In genomic region chr2:34965293-34965692, GRCm38 (mm10) we compare ENCODE assay signal across 8 mouse cellular contexts. TPM values are rescaled to one million over a fixed set of nuclear protein-coding genes. Genes with fewer than 3 reads are reported as not detected.
DNase-seq lines count a peak whose midpoint lies in the region; ATAC-seq lines count a peak whose summit lies in the region.

No protein-coding gene starts in this region.

- no peak overlapping the region for H3K4me3 ChIP-seq in hindbrain, embryonic 10.5 days
- no peak overlapping the region for H3K4me3 ChIP-seq in hindbrain, embryonic 16.5 days (ENCODE audit: low read length)
- H3K4me3 ChIP-seq in forebrain, embryonic 13.5 days = no peak overlapping the region

- H3K36me3 ChIP-seq in hindbrain, embryonic 10.5 days = no peaks in the 10 kb centered on the region
- H3K36me3 ChIP-seq in hindbrain, embryonic 16.5 days (ENCODE audit: control insufficient read depth, insufficient read depth, low read length) = no peaks in the 10 kb centered on the region
- H3K36me3 ChIP-seq in forebrain, embryonic 13.5 days (ENCODE audit: poor library complexity, severe bottlenecking) = no peaks in the 10 kb centered on the region

- H3K27me3 ChIP-seq in hindbrain, embryonic 10.5 days (ENCODE audit: insufficient read depth, poor library complexity, severe bottlenecking) = peaks cover 12% of the 10 kb centered on the region
- H3K27me3 ChIP-seq in hindbrain, embryonic 16.5 days (replicated peaks; ENCODE audit: control insufficient read depth, insufficient read depth, low read length) = no peaks in the 10 kb centered on the region
- peaks cover 8% of the 10 kb centered on the region; the same call in 1 of the 2 replicates for H3K27me3 ChIP-seq in forebrain, embryonic 13.5 days

- peaks cover 23% of the 10 kb centered on the region for H3K4me1 ChIP-seq in hindbrain, embryonic 10.5 days (replicated peaks)
- peaks cover 4% of the 10 kb centered on the region; the same call in 1 of the 2 replicates for H3K4me1 ChIP-seq in hindbrain, embryonic 16.5 days (ENCODE audit: control insufficient read depth, insufficient read depth, low read depth, low read length)
- 0 out of 2 replicates have a peak, but pooled peaks cover 10% of the 10 kb centered on the region for H3K4me1 ChIP-seq in forebrain, embryonic 13.5 days

- WGBS in hindbrain, embryonic 10.5 days = 44% methylated on average over 9 of the region's 9 CpGs
- 54% methylated on average over 9 of the region's 9 CpGs for WGBS in hindbrain, embryonic 16.5 days
- WGBS in forebrain, embryonic 13.5 days = 37% methylated on average over 9 of the region's 9 CpGs

- peak; percentile 35 for DNase-seq in hindbrain, embryonic 10.5 days (ENCODE audit: low spot score)
- peak; percentile 43 for DNase-seq in kidney, postnatal 14 days
- DNase-seq in MN1 (ENCODE audit: low spot score) = no peak
- DNase-seq in layer of hippocampus, postnatal 14 days (ENCODE audit: low spot score in 2 of 2) = no peak

- no peaks in the 10 kb centered on the region for H3K9me3 ChIP-seq in hindbrain, embryonic 10.5 days
- H3K9me3 ChIP-seq in hindbrain, embryonic 16.5 days (ENCODE audit: control insufficient read depth, low read length) = no peaks in the 10 kb centered on the region
- no peaks in the 10 kb centered on the region for H3K9me3 ChIP-seq in forebrain, embryonic 13.5 days (replicated peaks)

- no peak overlapping the region for H3K4me2 ChIP-seq in hindbrain, embryonic 16.5 days (ENCODE audit: low read length)
- H3K4me2 ChIP-seq in forebrain, embryonic 13.5 days = no peak overlapping the region

- H3K27ac ChIP-seq in hindbrain, embryonic 10.5 days = no peak overlapping the region; the same call in 1 of the 2 replicates
- H3K27ac ChIP-seq in hindbrain, embryonic 16.5 days (ENCODE audit: low read depth, low read length) = no peak overlapping the region
- no peak overlapping the region for H3K27ac ChIP-seq in forebrain, embryonic 13.5 days

- no peak for ATAC-seq in hindbrain, embryonic 16.5 days
- peak; percentile 56 for ATAC-seq in common myeloid progenitor, adult 5-6 weeks (replicated peaks; ENCODE audit: low read depth, poor library complexity, severe bottlenecking)
- ATAC-seq in megakaryocyte-erythroid progenitor cell, adult 5-6 weeks (replicated peaks; ENCODE audit: low FRiP score, low TSS enrichment, poor library complexity, severe bottlenecking) = peak; percentile 72
- ATAC-seq in forebrain, embryonic 13.5 days = no peak

- no peak overlapping the region for H3K9ac ChIP-seq in hindbrain, embryonic 16.5 days (ENCODE audit: low read depth, low read length)
- no peak overlapping the region for H3K9ac ChIP-seq in forebrain, embryonic 13.5 days

RNA-seq across cellular contexts. Expression of gene Traf1, which starts 3.7 kb away (rescaled TPM):
- 0.27 and 0.67 TPM in 2 replicates for polyA plus RNA-seq in hindbrain, embryonic 10.5 days (2016; fragmentation: Nextera tagmentation; extraction: Ambion mirVana)
- polyA plus RNA-seq in hindbrain, embryonic 16.5 days (2015; fragmentation: Nextera tagmentation; extraction: Ambion mirVana) = 2.5 and 4.0 TPM in 2 replicates
- 0.69 and 1.3 TPM in 2 replicates for total RNA-seq in common myeloid progenitor, adult 5-6 weeks (2017)
- 0.94 and 14.2 TPM in 2 replicates for total RNA-seq in megakaryocyte-erythroid progenitor cell, adult 5-6 weeks (2014; fragmentation: Nextera tagmentation)
- total RNA-seq in megakaryocyte-erythroid progenitor cell, adult 5-6 weeks (2017) = 0.38 and 5.5 TPM in 2 replicates
- polyA plus RNA-seq in forebrain, embryonic 13.5 days (2015; fragmentation: Nextera tagmentation; extraction: Ambion mirVana) = 0.13 and 0.34 TPM in 2 replicates
- total RNA-seq in layer of hippocampus, postnatal 14 days (2021) = 1 to 10 TPM; 1.1 to 3.0 TPM

RNA-seq across cellular contexts. Expression of gene Phf19, which starts 51.5 kb away (rescaled TPM):
- 1.9 and 2.1 TPM in 2 replicates for polyA plus RNA-seq in hindbrain, embryonic 10.5 days (2016; fragmentation: Nextera tagmentation; extraction: Ambion mirVana)
- polyA plus RNA-seq in hindbrain, embryonic 16.5 days (2015; fragmentation: Nextera tagmentation; extraction: Ambion mirVana) = 2.2 and 2.7 TPM in 2 replicates
- total RNA-seq in common myeloid progenitor, adult 5-6 weeks (2017) = 5.8 and 9.6 TPM in 2 replicates
- 6.7 and 12.0 TPM in 2 replicates for total RNA-seq in megakaryocyte-erythroid progenitor cell, adult 5-6 weeks (2014; fragmentation: Nextera tagmentation)
- 2.6 and 3.2 TPM in 2 replicates for total RNA-seq in megakaryocyte-erythroid progenitor cell, adult 5-6 weeks (2017)
- 4.2 and 4.5 TPM in 2 replicates for polyA plus RNA-seq in forebrain, embryonic 13.5 days (2015; fragmentation: Nextera tagmentation; extraction: Ambion mirVana)
- total RNA-seq in layer of hippocampus, postnatal 14 days (2021) = 1 to 10 TPM; 1.0 to 2.2 TPM

Comparison
In these comparisons a context has a peak if more than half of its experiments do, and no peak if none do; other contexts are left out.
1. DNase-seq: peak in hindbrain, embryonic 10.5 days (single experiment) and kidney, postnatal 14 days (single experiment); none in MN1 (single experiment) and layer of hippocampus, postnatal 14 days (0 of 2).
2. ATAC-seq: peak in common myeloid progenitor, adult 5-6 weeks (single experiment) and megakaryocyte-erythroid progenitor cell, adult 5-6 weeks (single experiment); none in hindbrain, embryonic 16.5 days (single experiment) and forebrain, embryonic 13.5 days (single experiment).